Mouse (Mus musculus): ENCODE results near the gene Ppp4r3b.

Ppp4r3b gene

DNA sequence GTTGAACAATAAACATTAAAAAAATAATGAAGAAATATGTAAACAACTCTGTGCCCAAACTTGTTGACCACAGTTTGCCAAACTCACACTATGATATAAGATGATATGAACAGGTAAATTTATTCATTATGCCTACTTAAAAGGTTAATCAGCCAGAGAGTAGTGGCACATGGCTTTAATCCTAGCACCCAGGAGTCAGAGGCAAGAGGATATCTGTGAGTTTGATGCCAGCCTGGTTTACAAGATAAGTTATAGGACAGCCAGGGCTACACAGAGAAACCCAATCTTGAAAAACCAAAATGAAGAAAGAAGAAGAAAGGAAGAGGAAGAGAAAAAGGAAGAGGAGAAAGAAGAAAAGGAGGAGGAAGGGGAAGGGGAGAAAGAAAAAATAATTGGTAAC, 64.7 kb downstream of the Ppp4r3b start:
- no peak for DNase-seq (ENCODE audit: low read depth, low spot score)

DNA sequence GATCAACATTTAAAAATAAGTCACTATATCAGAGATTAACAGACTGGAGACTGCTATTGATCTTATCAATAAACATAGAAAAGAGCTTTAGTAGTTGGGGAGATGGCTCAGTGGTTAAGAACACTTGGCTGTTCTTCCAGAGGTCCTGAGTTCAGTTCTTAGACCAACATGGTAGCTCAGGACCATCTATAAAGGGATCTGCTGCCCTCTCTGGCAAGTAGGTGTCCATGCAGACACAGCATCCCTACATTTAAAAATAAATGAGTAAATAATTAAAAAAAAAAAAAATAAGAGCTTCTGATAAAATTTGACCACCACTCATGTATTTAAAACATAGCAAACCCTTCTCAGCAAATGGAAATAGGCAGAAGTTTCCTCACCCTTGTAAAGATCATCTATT, 65.4 kb downstream of the Ppp4r3b start:
- no peak for DNase-seq (ENCODE audit: low read depth, low spot score)

DNA sequence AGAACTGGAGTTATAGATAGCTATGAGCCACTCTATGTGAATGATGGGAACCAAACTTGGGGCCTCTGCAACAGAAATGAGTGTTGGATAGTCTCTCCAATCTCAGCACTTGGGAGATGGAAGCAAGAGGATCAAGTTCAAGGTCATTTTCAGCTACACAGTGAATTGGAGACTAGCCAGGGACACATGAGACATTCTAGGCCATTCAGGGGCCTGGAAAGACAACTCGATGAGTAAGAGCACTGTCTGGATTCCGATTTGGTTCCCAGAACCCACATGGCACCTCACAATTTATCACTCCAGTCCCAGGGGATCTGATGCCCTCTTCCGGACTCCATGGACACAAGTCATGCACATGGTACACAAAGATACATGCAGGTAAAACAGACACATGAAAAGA, 65.9 kb downstream of the Ppp4r3b start:
- no peak for DNase-seq (ENCODE audit: low read depth, low spot score)

DNA sequence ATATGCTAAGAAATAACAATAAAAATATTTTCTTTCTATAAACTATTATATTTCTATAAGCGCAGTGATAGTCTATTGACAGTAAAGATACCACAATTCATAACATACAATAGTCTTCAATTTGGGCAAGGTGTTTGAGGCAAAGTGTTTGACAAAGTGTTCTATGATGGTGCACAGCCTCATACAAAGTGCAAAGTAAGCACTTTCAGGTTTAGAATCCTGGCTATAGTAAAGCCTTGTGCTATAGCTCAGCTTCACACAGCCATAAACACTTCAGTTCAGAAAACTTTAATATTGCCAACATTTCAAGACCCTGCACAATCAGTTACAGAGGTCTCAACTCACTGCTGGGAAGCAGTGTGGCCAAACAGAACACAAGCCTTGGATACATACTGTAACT, 66.7 kb downstream of the Ppp4r3b start:
- no peak for DNase-seq (ENCODE audit: low read depth, low spot score)

- DNase-seq (ENCODE audit: low read depth, low spot score) = no peak
Measured at GRCm38 (mm10) chr11:29241961-29242360, 69.3 kb downstream of the Ppp4r3b start.

- DNase-seq (ENCODE audit: low read depth, low spot score) = no peak
Measured at GRCm38 (mm10) chr11:29245988-29246387, 73.3 kb downstream of the Ppp4r3b start.

DNA sequence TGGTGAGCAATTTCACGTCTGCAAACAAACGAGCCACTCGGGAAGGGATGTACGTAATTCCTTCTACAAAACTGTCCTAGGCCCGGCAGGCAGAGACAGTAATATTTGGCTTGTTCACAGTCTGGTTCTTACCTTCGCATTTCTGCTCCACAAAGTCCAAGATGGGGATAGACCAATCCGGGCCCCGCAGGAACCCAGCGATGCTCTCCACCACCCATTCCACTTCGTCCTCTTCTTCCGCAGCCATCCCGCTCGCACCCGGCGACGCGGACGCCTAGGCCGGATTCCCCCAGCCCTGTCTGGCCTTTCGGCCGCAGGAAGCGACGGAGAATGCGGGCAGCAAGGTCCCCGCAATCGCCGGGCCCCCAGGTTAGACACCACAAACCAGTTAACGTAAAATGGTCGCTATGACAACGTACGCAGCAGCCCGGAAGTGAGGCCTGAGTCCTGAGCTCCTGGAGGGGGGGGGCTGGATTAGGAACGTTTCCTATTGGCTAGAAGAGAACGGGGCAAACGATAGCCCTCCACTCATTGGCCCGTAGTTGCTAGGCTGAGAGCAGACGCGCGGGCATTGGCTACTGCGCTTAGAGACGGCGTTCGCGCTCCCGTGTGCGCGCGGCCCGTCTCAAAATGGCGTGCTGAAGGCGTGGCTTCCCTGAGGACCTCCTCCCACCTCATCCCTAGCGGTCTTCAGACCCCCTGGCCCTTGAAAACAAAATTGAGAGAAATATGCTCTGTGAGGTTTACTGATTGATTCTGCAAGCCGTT, 74.4 kb downstream of the Ppp4r3b start, which contains the start of gene Cfap36:
Cfap36 (minus strand) TSS at position 527 of the 768 bp plus-strand sequence.
- peak; percentile 95 for DNase-seq (ENCODE audit: low read depth, low spot score)

- no peak for DNase-seq (ENCODE audit: low read depth, low spot score)
Measured at GRCm38 (mm10) chr11:29247725-29248124, 75.0 kb downstream of the Ppp4r3b start.

GRCm38 (mm10) chr11:29248386-29248785, 75.7 kb downstream of the Ppp4r3b start:
- DNase-seq (ENCODE audit: low read depth, low spot score) = no peak

- no peak for DNase-seq (ENCODE audit: low read depth, low spot score)
Measured at GRCm38 (mm10) chr11:29254643-29255042, 82.0 kb downstream of the Ppp4r3b start.

GRCm38 (mm10) chr11:29267824-29268223, 95.1 kb downstream of the Ppp4r3b start:
- DNase-seq (ENCODE audit: low read depth, low spot score) = peak; percentile 38

Data from retina, adult 2 months (tissue).